Mouse (Mus musculus) splenic B cell, adult 2 months (primary cell): Measurements from ENCODE around the gene Dapp1.

Source experiments
- DNase-seq: peaks from one replicate; pipeline ENCODE4 v3.0.0-alpha.2; 2011; ENCODE audit warnings: low read depth, low spot score
- H3K27me3 ChIP-seq: 2 replicates; pipeline ENCODE4 v1.6.1; 2012; ENCODE audit warnings: mild to moderate bottlenecking, low read length, moderate library complexity, mixed read lengths; ENCODE audit not compliant: control insufficient read depth, poor library complexity, insufficient read depth, severe bottlenecking
- H3K36me3 ChIP-seq: 2 replicates; pipeline ENCODE4 v1.6.1; 2012; ENCODE audit warnings: mild to moderate bottlenecking, low read length, moderate library complexity, mixed read lengths; ENCODE audit not compliant: control insufficient read depth, poor library complexity, insufficient read depth, severe bottlenecking

Dapp1 gene

GRCm38 (mm10) chr3:137981382-137981750 lies at the start of gene Dapp1:
Dapp1 (minus strand) TSS chr3:137981545.
- Histone ChIP-seq H3K36me3 (no peaks in the 10 kb centered on the region; the same call in 1 of the 2 replicates), H3K27me3 (no peaks in the 10 kb centered on the region)
- peak; percentile 92 for DNase-seq

- DNase-seq = no peak
- Histone ChIP-seq H3K36me3 (no peaks in the 10 kb centered on the region), H3K27me3 (no peaks in the 10 kb centered on the region)
These were observed 49.2 kb upstream of the Dapp1 start for GRCm38 (mm10) chr3:138030563-138030962.

- Histone ChIP-seq H3K36me3 (no peaks in the 10 kb centered on the region), H3K27me3 (no peaks in the 10 kb centered on the region)
- DNase-seq = no peak
These were observed 48.0 kb upstream of the Dapp1 start for GRCm38 (mm10) chr3:138029351-138029750.

- no peak for DNase-seq
- Histone ChIP-seq H3K27me3 (no peaks in the 10 kb centered on the region), H3K36me3 (no peaks in the 10 kb centered on the region)
These were observed 46.4 kb upstream of the Dapp1 start for GRCm38 (mm10) chr3:138027575-138028362.

- DNase-seq = no peak
- no peaks in the 10 kb centered on the region for H3K36me3 ChIP-seq
- no peaks in the 10 kb centered on the region for H3K27me3 ChIP-seq
These were observed 44.9 kb upstream of the Dapp1 start for GRCm38 (mm10) chr3:138026286-138026685.

- Histone ChIP-seq H3K27me3 (no peaks in the 10 kb centered on the region), H3K36me3 (no peaks in the 10 kb centered on the region)
- no peak for DNase-seq
These were observed 41.3 kb upstream of the Dapp1 start for GRCm38 (mm10) chr3:138022651-138023050.

- DNase-seq = no peak
- Histone ChIP-seq H3K27me3 (no peaks in the 10 kb centered on the region), H3K36me3 (no peaks in the 10 kb centered on the region)
These were observed 40.7 kb upstream of the Dapp1 start for GRCm38 (mm10) chr3:138022003-138022402.

- peak; percentile 61 for DNase-seq
- no peaks in the 10 kb centered on the region for H3K27me3 ChIP-seq
- no peaks in the 10 kb centered on the region for H3K36me3 ChIP-seq
These were observed 35.5 kb upstream of the Dapp1 start for GRCm38 (mm10) chr3:138016810-138017209.

GRCm38 (mm10) chr3:138014725-138015124 lies 33.4 kb upstream of the Dapp1 start:
- Histone ChIP-seq H3K36me3 (no peaks in the 10 kb centered on the region), H3K27me3 (no peaks in the 10 kb centered on the region)
- no peak for DNase-seq

GRCm38 (mm10) chr3:138012351-138012750 lies 31.0 kb upstream of the Dapp1 start:
- no peaks in the 10 kb centered on the region for H3K36me3 ChIP-seq
- H3K27me3 ChIP-seq = no peaks in the 10 kb centered on the region
- no peak for DNase-seq

- H3K36me3 ChIP-seq = no peaks in the 10 kb centered on the region
- no peaks in the 10 kb centered on the region for H3K27me3 ChIP-seq
- DNase-seq = no peak
These were observed 26.8 kb upstream of the Dapp1 start for GRCm38 (mm10) chr3:138008152-138008551.

GRCm38 (mm10) chr3:138006896-138007295 lies 25.6 kb upstream of the Dapp1 start:
- Histone ChIP-seq H3K27me3 (no peaks in the 10 kb centered on the region), H3K36me3 (no peaks in the 10 kb centered on the region)
- DNase-seq = no peak

- no peak for DNase-seq
- Histone ChIP-seq H3K27me3 (no peaks in the 10 kb centered on the region), H3K36me3 (no peaks in the 10 kb centered on the region)
These were observed 21.9 kb upstream of the Dapp1 start for GRCm38 (mm10) chr3:138003264-138003663.

GRCm38 (mm10) chr3:138002545-138002944 lies 21.2 kb upstream of the Dapp1 start:
- DNase-seq = peak; percentile 34
- Histone ChIP-seq H3K36me3 (no peaks in the 10 kb centered on the region), H3K27me3 (no peaks in the 10 kb centered on the region)

GRCm38 (mm10) chr3:138001865-138002264 lies 20.5 kb upstream of the Dapp1 start:
- H3K36me3 ChIP-seq = no peaks in the 10 kb centered on the region
- peak; percentile 32 for DNase-seq

GRCm38 (mm10) chr3:138000724-138001069 lies 19.4 kb upstream of the Dapp1 start:
- no peak for DNase-seq
- Histone ChIP-seq H3K27me3 (no peaks in the 10 kb centered on the region), H3K36me3 (no peaks in the 10 kb centered on the region)

More at GRCm38 (mm10) chr3:138001865-138002264, 20.5 kb upstream of the Dapp1 start:
- H3K27me3 ChIP-seq = no peaks in the 10 kb centered on the region
